Mouse (Mus musculus) midbrain, postnatal 0 days (tissue): ENCODE measurements around the gene Zdbf2. TPM values are rescaled to one million over a fixed set of nuclear protein-coding genes. Genes with fewer than 3 reads are reported as not detected.

Experiments
- ATAC-seq: fragments of 200-750 bp; cut with Nextera tagmentation; 2 replicates; pipeline ENCODE4 v1.8.0; 2017; ENCODE audit warnings: moderate number of reproducible peaks, mild to moderate bottlenecking, moderate TSS enrichment, moderate library complexity; ENCODE audit not compliant: low FRiP score
- DNase-seq: peaks from one replicate; pipeline ENCODE4 v3.0.0-alpha.2; 2015; ENCODE audit warnings: low spot score
- H3K27ac ChIP-seq: fragments of 300-500 bp; sonication (generic); 2 replicates; pipeline ENCODE4 v1.5.1; 2014; ENCODE audit warnings: low read depth, mild to moderate bottlenecking, low read length, mixed read lengths
- H3K27me3 ChIP-seq: fragments of 300-500 bp; sonication (generic); 2 replicates; pipeline ENCODE4 v1.6.1; 2014; ENCODE audit warnings: low read length, control low read depth, mixed read lengths; ENCODE audit not compliant: insufficient read depth
- H3K36me3 ChIP-seq: fragments of 300-500 bp; sonication (generic); 2 replicates; pipeline ENCODE4 v1.6.1; 2014; ENCODE audit warnings: low read length, control low read depth, mixed read lengths; ENCODE audit not compliant: insufficient read depth
- H3K4me1 ChIP-seq: fragments of 300-500 bp; sonication (generic); 2 replicates; pipeline ENCODE4 v1.6.1; 2014; ENCODE audit warnings: mild to moderate bottlenecking, control low read depth, antibody characterized with exemption, low read length, mixed read lengths; ENCODE audit not compliant: insufficient read depth
- H3K4me2 ChIP-seq: fragments of 300-500 bp; sonication (generic); 2 replicates; pipeline ENCODE4 v1.6.1; 2014; ENCODE audit warnings: low read depth, mild to moderate bottlenecking, low read length, mixed read lengths; ENCODE audit not compliant: poor library complexity, severe bottlenecking
- H3K4me3 ChIP-seq: fragments of 300-500 bp; sonication (generic); 2 replicates; pipeline ENCODE4 v1.5.1; 2014; ENCODE audit warnings: low read depth, mild to moderate bottlenecking, low read length, moderate library complexity
- H3K9ac ChIP-seq: fragments of 300-500 bp; sonication (generic); replicated peaks from 2 replicates; pipeline ENCODE4 v1.6.1; 2014; ENCODE audit warnings: mild to moderate bottlenecking, low read length, moderate library complexity, mixed read lengths; ENCODE audit not compliant: poor library complexity, severe bottlenecking
- H3K9me3 ChIP-seq: fragments of 300-500 bp; sonication (generic); 2 replicates; pipeline ENCODE4 v1.6.1; 2016; ENCODE audit warnings: low read length, control low read depth
- CTCF ChIP-seq: IDR thresholded peaks from 2 replicates; pipeline ENCODE4 v1.5.1; 2016; ENCODE audit warnings: antibody characterized with exemption, mild to moderate bottlenecking
- WGBS: fragments of 180-500 bp; shearing (Covaris S2); extraction: QIAGEN DNeasy Blood & Tissue Kit; methylation state at CpG from one replicate; pipeline ENCODE4 v1.1.7; 2014; 5-methylcytosine and 5-hydroxymethylcytosine counted together
- polyA plus RNA-seq: library from polyadenylated mRNA; unstranded; fragments of >200 nt; fragmentation: Nextera tagmentation; extraction: Ambion mirVana; gene quantifications from 2 replicates; pipeline ENCODE4 v1.2.1, GENCODE M21; 2015
- total RNA-seq: library from RNA; depleted of rRNA; stranded (reverse); fragments of >200 nt; gene quantifications from 2 replicates; pipeline ENCODE4 v1.2.3, GENCODE M21; 2014

Gene Zdbf2
- total and polyA plus RNA-seq, 2 experiments from 2014 or later = 31.6 to 45.9 TPM

DNA sequence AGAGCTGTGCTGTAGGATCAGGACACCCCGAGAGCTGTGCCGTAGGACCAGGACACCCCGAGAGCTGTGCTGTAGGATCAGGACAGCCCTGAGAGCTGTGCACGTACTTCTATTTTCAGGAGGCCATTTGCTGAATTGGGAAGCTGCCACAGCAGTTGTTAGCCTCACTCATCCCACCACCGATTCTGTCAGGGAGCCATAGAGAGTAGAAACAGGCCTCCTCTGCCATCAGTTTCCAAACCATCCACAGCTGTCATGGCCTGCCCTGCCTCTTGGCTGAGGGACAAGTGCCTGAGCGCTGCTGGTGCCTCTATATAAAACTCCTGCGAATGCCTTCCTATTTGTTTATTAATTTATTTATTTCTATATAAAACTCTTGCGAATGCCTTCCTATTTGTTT lies 33.3 kb upstream of the Zdbf2 start:
- Histone ChIP-seq H3K9ac (no peak overlapping the region), H3K27ac (no peak overlapping the region), H3K4me2 (no peak overlapping the region), H3K4me3 (no peak overlapping the region), H3K36me3 (no peaks in the 10 kb centered on the region), H3K9me3 (no peaks in the 10 kb centered on the region), H3K27me3 (no peaks in the 10 kb centered on the region), H3K4me1 (0 out of 2 replicates have a peak, but pooled peaks cover 5% of the 10 kb centered on the region)
- WGBS = 88% methylated on average over 8 of the region's 8 CpGs
- ATAC-seq (no peak), DNase-seq (no peak)
- no peak for TF ChIP-seq CTCF

- H3K9ac ChIP-seq = no peak overlapping the region
- H3K27me3 ChIP-seq = no peaks in the 10 kb centered on the region
- H3K4me2 ChIP-seq = no peak overlapping the region
- no peak for ATAC-seq
- no peaks in the 10 kb centered on the region for H3K36me3 ChIP-seq
- no peak overlapping the region for H3K27ac ChIP-seq
- TF ChIP-seq CTCF = no peak
- no peak for DNase-seq
- 70% methylated on average over 4 of the region's 4 CpGs for WGBS
- H3K4me3 ChIP-seq = no peak overlapping the region
- H3K4me1 ChIP-seq = peaks cover 4% of the 10 kb centered on the region; the same call in 1 of the 2 replicates
- H3K9me3 ChIP-seq = no peaks in the 10 kb centered on the region
Measured at GRCm38 (mm10) chr1:63243854-63244253, 29.2 kb upstream of the Zdbf2 start.

GRCm38 (mm10) chr1:63246862-63247521 lies 26.1 kb upstream of the Zdbf2 start:
- Histone ChIP-seq H3K4me3 (no peak overlapping the region), H3K9ac (no peak overlapping the region), H3K27me3 (peaks cover 20% of the 10 kb centered on the region; the same call in 1 of the 2 replicates), H3K9me3 (no peaks in the 10 kb centered on the region), H3K36me3 (no peaks in the 10 kb centered on the region), H3K27ac (no peak overlapping the region), H3K4me2 (peak overlapping the region; percentile 20; the same call in 1 of the 2 replicates), H3K4me1 (peaks cover 4% of the 10 kb centered on the region; the same call in 1 of the 2 replicates)
- 2% methylated on average over 16 of the region's 16 CpGs for WGBS
- peak; percentile 63 for DNase-seq
- peak; percentile 83 for ATAC-seq
- no peak for TF ChIP-seq CTCF

DNA sequence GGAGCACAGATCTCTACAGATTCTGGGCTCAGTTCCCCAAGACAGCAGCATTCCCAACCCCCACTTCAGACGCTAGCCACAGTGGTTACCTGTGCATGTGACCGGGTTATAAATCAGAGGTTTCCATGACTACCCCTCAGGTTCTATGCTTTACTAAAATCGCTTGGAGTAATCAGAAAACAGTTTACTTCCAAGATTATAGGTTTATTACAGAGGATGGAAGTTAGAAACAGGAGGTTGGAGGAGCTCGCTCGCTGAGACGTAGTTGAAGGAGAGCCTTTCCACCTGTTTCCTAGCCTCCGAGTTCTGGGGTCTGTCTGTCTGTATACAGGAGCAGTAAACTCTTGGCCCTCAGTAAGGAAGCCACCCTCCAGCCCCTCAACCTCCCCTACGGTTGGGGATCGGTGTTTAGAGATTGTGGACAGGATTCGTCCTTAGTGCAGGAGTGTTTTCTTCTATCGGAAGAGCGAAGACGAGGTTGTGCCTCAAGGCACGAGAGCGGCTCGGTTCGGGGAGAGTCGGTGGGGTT lies 25.2 kb upstream of the Zdbf2 start:
- Histone ChIP-seq H3K36me3 (no peaks in the 10 kb centered on the region), H3K27ac (peak overlapping the region; percentile 75), H3K4me1 (peaks cover 4% of the 10 kb centered on the region; the same call in 1 of the 2 replicates), H3K9me3 (no peaks in the 10 kb centered on the region), H3K4me2 (peak overlapping the region; percentile 51), H3K4me3 (peak overlapping the region; percentile 23), H3K27me3 (peaks cover 24% of the 10 kb centered on the region; the same call in 1 of the 2 replicates), H3K9ac (no peak overlapping the region)
- WGBS = 3% methylated on average over 17 of the region's 18 CpGs
- ATAC-seq (peak; percentile 70), DNase-seq (no peak)
- no peak for TF ChIP-seq CTCF

GRCm38 (mm10) chr1:63248360-63248851 lies 24.7 kb upstream of the Zdbf2 start:
- WGBS = 3% methylated on average over 44 of the region's 44 CpGs
- H3K27ac ChIP-seq = peak overlapping the region; percentile 75

DNA sequence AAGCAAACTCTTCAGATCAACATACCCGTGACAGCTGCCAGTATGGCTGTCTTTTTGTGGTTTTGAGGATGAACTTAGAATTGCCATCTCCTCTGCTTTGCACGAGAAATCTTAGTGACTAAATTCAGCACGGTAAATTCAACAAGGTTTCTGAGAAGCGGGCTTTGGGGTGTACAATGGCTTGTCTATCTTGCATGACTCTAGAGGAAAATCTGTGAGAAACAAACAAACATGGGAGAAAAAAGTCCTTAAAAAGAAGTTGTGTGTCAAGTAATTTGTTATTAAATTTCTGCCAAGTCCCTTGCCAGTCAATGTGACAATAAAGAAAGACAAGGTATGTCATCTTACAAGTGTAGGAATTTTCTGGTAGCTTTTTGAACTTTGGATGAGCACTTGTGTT lies 23.8 kb upstream of the Zdbf2 start:
- 44% methylated on average over 4 of the region's 4 CpGs for WGBS
- DNase-seq = no peak

More at GRCm38 (mm10) chr1:63248360-63248851, 24.7 kb upstream of the Zdbf2 start:
- H3K4me2 ChIP-seq = peak overlapping the region; percentile 51
- peak overlapping the region; percentile 23 for H3K4me3 ChIP-seq
- H3K4me1 ChIP-seq = peaks cover 4% of the 10 kb centered on the region; the same call in 1 of the 2 replicates
- H3K27me3 ChIP-seq = peaks cover 24% of the 10 kb centered on the region; the same call in 1 of the 2 replicates
- no peak for TF ChIP-seq CTCF
- no peaks in the 10 kb centered on the region for H3K9me3 ChIP-seq
- no peaks in the 10 kb centered on the region for H3K36me3 ChIP-seq
- DNase-seq = no peak
- no peak for ATAC-seq
- no peak overlapping the region for H3K9ac ChIP-seq

More for the DNA sequence above, 23.8 kb upstream of the Zdbf2 start:
- no peak for ATAC-seq
- Histone ChIP-seq H3K9me3 (no peaks in the 10 kb centered on the region), H3K27me3 (peaks cover 27% of the 10 kb centered on the region; the same call in 1 of the 2 replicates), H3K4me1 (peaks cover 4% of the 10 kb centered on the region; the same call in 1 of the 2 replicates), H3K36me3 (no peaks in the 10 kb centered on the region), H3K4me2 (no peak overlapping the region), H3K4me3 (no peak overlapping the region), H3K27ac (no peak overlapping the region), H3K9ac (no peak overlapping the region)
- no peak for TF ChIP-seq CTCF
